Mouse (Mus musculus): ENCODE measurements at regions not wholly inside any gene's neighbourhood (a gene's known extent, or its start where the extent isn't known, plus 50 kb on each side); places are given as distances from the start of the nearest gene placed in this dataset.

GRCm38 (mm10) chr13:106510435-106510834 lies 426.3 kb downstream of the Ipo11 start:
- Histone ChIP-seq H3K27me3 (replicated peaks; ENCODE audit: control insufficient read depth, insufficient read depth, low read length) (no peaks in the 10 kb centered on the region), H3K4me1 (replicated peaks; ENCODE audit: control insufficient read depth, insufficient read depth, low read length) (no peaks in the 10 kb centered on the region), H3K9me3 (ENCODE audit: control insufficient read depth, low read length) (no peaks in the 10 kb centered on the region), H3K4me2 (no peak overlapping the region), H3K4me3 (ENCODE audit: low read depth, low read length) (no peak overlapping the region), H3K36me3 (ENCODE audit: control insufficient read depth, insufficient read depth, low read length) (no peaks in the 10 kb centered on the region), H3K9ac (ENCODE audit: low read depth, low read length) (no peak overlapping the region), H3K27ac (ENCODE audit: low read depth, low read length) (no peak overlapping the region)
- no peak for DNase-seq (ENCODE audit: low spot score)
- 80% methylated on average over 6 of the region's 6 CpGs for WGBS
- ATAC-seq (replicated peaks; ENCODE audit: low FRiP score): no peak

- Histone ChIP-seq H3K9ac (ENCODE audit: low read depth, low read length) (no peak overlapping the region), H3K27ac (ENCODE audit: low read depth, low read length) (no peak overlapping the region), H3K9me3 (ENCODE audit: control insufficient read depth, low read length) (no peaks in the 10 kb centered on the region), H3K4me2 (no peak overlapping the region), H3K4me3 (ENCODE audit: low read depth, low read length) (no peak overlapping the region), H3K27me3 (replicated peaks; ENCODE audit: control insufficient read depth, insufficient read depth, low read length) (no peaks in the 10 kb centered on the region), H3K4me1 (replicated peaks; ENCODE audit: control insufficient read depth, insufficient read depth, low read length) (no peaks in the 10 kb centered on the region), H3K36me3 (ENCODE audit: control insufficient read depth, insufficient read depth, low read length) (no peaks in the 10 kb centered on the region)
- WGBS: 69% methylated on average over 6 of the region's 6 CpGs
- DNase-seq (ENCODE audit: low spot score) (no peak), ATAC-seq (replicated peaks; ENCODE audit: low FRiP score) (peak; percentile 53; the same call in 1 of the 2 replicates)
These were observed 435.5 kb downstream of the Ipo11 start for GRCm38 (mm10) chr13:106501273-106501672.

GRCm38 (mm10) chr13:106471264-106471663 lies 465.5 kb downstream of the Ipo11 start:
- Histone ChIP-seq H3K27ac (ENCODE audit: low read depth, low read length) (no peak overlapping the region), H3K4me3 (ENCODE audit: low read depth, low read length) (no peak overlapping the region), H3K9me3 (ENCODE audit: control insufficient read depth, low read length) (no peaks in the 10 kb centered on the region), H3K4me1 (replicated peaks; ENCODE audit: control insufficient read depth, insufficient read depth, low read length) (no peaks in the 10 kb centered on the region), H3K36me3 (ENCODE audit: control insufficient read depth, insufficient read depth, low read length) (no peaks in the 10 kb centered on the region), H3K27me3 (replicated peaks; ENCODE audit: control insufficient read depth, insufficient read depth, low read length) (no peaks in the 10 kb centered on the region), H3K9ac (ENCODE audit: low read depth, low read length) (no peak overlapping the region), H3K4me2 (no peak overlapping the region)
- DNase-seq (ENCODE audit: low spot score) (no peak), ATAC-seq (replicated peaks; ENCODE audit: low FRiP score) (no peak)
- WGBS: 71% methylated on average over 4 of the region's 4 CpGs

GRCm38 (mm10) chr13:106454366-106454927 lies 482.3 kb downstream of the Ipo11 start:
- Histone ChIP-seq H3K9ac (ENCODE audit: low read depth, low read length) (no peak overlapping the region), H3K4me3 (ENCODE audit: low read depth, low read length) (no peak overlapping the region), H3K27ac (ENCODE audit: low read depth, low read length) (no peak overlapping the region), H3K4me1 (replicated peaks; ENCODE audit: control insufficient read depth, insufficient read depth, low read length) (no peaks in the 10 kb centered on the region), H3K36me3 (ENCODE audit: control insufficient read depth, insufficient read depth, low read length) (no peaks in the 10 kb centered on the region), H3K4me2 (no peak overlapping the region), H3K9me3 (ENCODE audit: control insufficient read depth, low read length) (no peaks in the 10 kb centered on the region), H3K27me3 (replicated peaks; ENCODE audit: control insufficient read depth, insufficient read depth, low read length) (no peaks in the 10 kb centered on the region)
- 77% methylated on average over 6 of the region's 6 CpGs for WGBS
- DNase-seq (ENCODE audit: low spot score): no peak
- ATAC-seq (replicated peaks; ENCODE audit: low FRiP score): no peak

GRCm38 (mm10) chr13:106432165-106432564 lies 504.6 kb downstream of the Ipo11 start:
- Histone ChIP-seq H3K27ac (ENCODE audit: low read depth, low read length) (no peak overlapping the region), H3K36me3 (ENCODE audit: control insufficient read depth, insufficient read depth, low read length) (no peaks in the 10 kb centered on the region), H3K9ac (ENCODE audit: low read depth, low read length) (no peak overlapping the region), H3K27me3 (replicated peaks; ENCODE audit: control insufficient read depth, insufficient read depth, low read length) (no peaks in the 10 kb centered on the region), H3K4me2 (no peak overlapping the region), H3K4me3 (ENCODE audit: low read depth, low read length) (no peak overlapping the region), H3K9me3 (ENCODE audit: control insufficient read depth, low read length) (no peaks in the 10 kb centered on the region), H3K4me1 (replicated peaks; ENCODE audit: control insufficient read depth, insufficient read depth, low read length) (no peaks in the 10 kb centered on the region)
- ATAC-seq (replicated peaks; ENCODE audit: low FRiP score) (no peak), DNase-seq (ENCODE audit: low spot score) (no peak)
- 58% methylated on average over 3 of the region's 3 CpGs for WGBS

GRCm38 (mm10) chr13:106406608-106407038 lies 530.1 kb downstream of the Ipo11 start:
- no peak for ATAC-seq (replicated peaks; ENCODE audit: low FRiP score)
- Histone ChIP-seq H3K9ac (ENCODE audit: low read depth, low read length) (no peak overlapping the region), H3K9me3 (ENCODE audit: control insufficient read depth, low read length) (no peaks in the 10 kb centered on the region), H3K36me3 (ENCODE audit: control insufficient read depth, insufficient read depth, low read length) (no peaks in the 10 kb centered on the region), H3K27ac (ENCODE audit: low read depth, low read length) (no peak overlapping the region), H3K27me3 (replicated peaks; ENCODE audit: control insufficient read depth, insufficient read depth, low read length) (no peaks in the 10 kb centered on the region), H3K4me2 (no peak overlapping the region), H3K4me3 (ENCODE audit: low read depth, low read length) (no peak overlapping the region), H3K4me1 (replicated peaks; ENCODE audit: control insufficient read depth, insufficient read depth, low read length) (no peaks in the 10 kb centered on the region)
- DNase-seq (ENCODE audit: low spot score): no peak
- 33% methylated on average over 1 of the region's 1 CpGs for WGBS

- H3K36me3 ChIP-seq (ENCODE audit: control insufficient read depth, insufficient read depth, low read length): no peaks in the 10 kb centered on the region
- ATAC-seq (replicated peaks; ENCODE audit: low FRiP score) (no peak), DNase-seq (ENCODE audit: low spot score) (no peak)
- H3K9ac ChIP-seq (ENCODE audit: low read depth, low read length): no peak overlapping the region
- 82% methylated on average over 8 of the region's 8 CpGs for WGBS
- no peaks in the 10 kb centered on the region for H3K4me1 ChIP-seq (replicated peaks; ENCODE audit: control insufficient read depth, insufficient read depth, low read length)
- no peaks in the 10 kb centered on the region for H3K27me3 ChIP-seq (replicated peaks; ENCODE audit: control insufficient read depth, insufficient read depth, low read length)
- no peak overlapping the region for H3K27ac ChIP-seq (ENCODE audit: low read depth, low read length)
- no peaks in the 10 kb centered on the region for H3K9me3 ChIP-seq (ENCODE audit: control insufficient read depth, low read length)
- no peak overlapping the region for H3K4me2 ChIP-seq
- no peak overlapping the region for H3K4me3 ChIP-seq (ENCODE audit: low read depth, low read length)
These were observed 544.1 kb downstream of the Ipo11 start for GRCm38 (mm10) chr13:106392642-106393041.

- H3K9ac ChIP-seq (ENCODE audit: low read depth, low read length): no peak overlapping the region
- no peaks in the 10 kb centered on the region for H3K4me1 ChIP-seq (replicated peaks; ENCODE audit: control insufficient read depth, insufficient read depth, low read length)
- DNase-seq (ENCODE audit: low spot score) (no peak), ATAC-seq (replicated peaks; ENCODE audit: low FRiP score) (no peak)
- no peak overlapping the region for H3K4me3 ChIP-seq (ENCODE audit: low read depth, low read length)
- no peak overlapping the region for H3K27ac ChIP-seq (ENCODE audit: low read depth, low read length)
- WGBS: 65% methylated on average over 4 of the region's 4 CpGs
- no peak overlapping the region for H3K4me2 ChIP-seq
- H3K27me3 ChIP-seq (replicated peaks; ENCODE audit: control insufficient read depth, insufficient read depth, low read length): no peaks in the 10 kb centered on the region
- H3K9me3 ChIP-seq (ENCODE audit: control insufficient read depth, low read length): no peaks in the 10 kb centered on the region
- no peaks in the 10 kb centered on the region for H3K36me3 ChIP-seq (ENCODE audit: control insufficient read depth, insufficient read depth, low read length)
These were observed 548.1 kb downstream of the Ipo11 start for GRCm38 (mm10) chr13:106388634-106389033.

GRCm38 (mm10) chr13:106367589-106367988 lies 569.2 kb downstream of the Ipo11 start:
- no peaks in the 10 kb centered on the region for H3K36me3 ChIP-seq (ENCODE audit: control insufficient read depth, insufficient read depth, low read length)
- no peak overlapping the region for H3K27ac ChIP-seq (ENCODE audit: low read depth, low read length)
- H3K4me2 ChIP-seq: no peak overlapping the region
- H3K4me1 ChIP-seq (replicated peaks; ENCODE audit: control insufficient read depth, insufficient read depth, low read length): no peaks in the 10 kb centered on the region
- WGBS: 84% methylated on average over 7 of the region's 7 CpGs
- no peak overlapping the region for H3K4me3 ChIP-seq (ENCODE audit: low read depth, low read length)
- no peaks in the 10 kb centered on the region for H3K9me3 ChIP-seq (ENCODE audit: control insufficient read depth, low read length)
- no peak overlapping the region for H3K9ac ChIP-seq (ENCODE audit: low read depth, low read length)
- no peaks in the 10 kb centered on the region for H3K27me3 ChIP-seq (replicated peaks; ENCODE audit: control insufficient read depth, insufficient read depth, low read length)
- DNase-seq (ENCODE audit: low spot score): no peak
- ATAC-seq (replicated peaks; ENCODE audit: low FRiP score): no peak

Data from liver, embryonic 11.5 days (tissue).